Mouse (Mus musculus): ENCODE results near the gene Fxyd1.

The Fxyd1 gene

GRCm38 (mm10) chr7:31057071-31057470 lies at the start of gene Fxyd1:
Fxyd1 (minus strand) TSS chr7:31057199.
- DNase-seq: no peak

GRCm38 (mm10) chr7:31106166-31106565 lies 49.2 kb upstream of the Fxyd1 start:
- DNase-seq: no peak

GRCm38 (mm10) chr7:31105061-31105768 lies 48.2 kb upstream of the Fxyd1 start:
- peak; percentile 36 to 37 for DNase-seq

- DNase-seq: no peak
These were observed 43.8 kb upstream of the Fxyd1 start for GRCm38 (mm10) chr7:31100786-31101185.

GRCm38 (mm10) chr7:31099612-31099982 lies 42.6 kb upstream of the Fxyd1 start:
- peak in 1 of 2 experiments; percentile 24 for DNase-seq

GRCm38 (mm10) chr7:31098697-31099611 lies 42.0 kb upstream of the Fxyd1 start:
- no peak for DNase-seq

- DNase-seq: peak; percentile 88 to 90
These were observed 40.7 kb upstream of the Fxyd1 start for GRCm38 (mm10) chr7:31097583-31098248.

- no peak for DNase-seq
These were observed 40.0 kb upstream of the Fxyd1 start for GRCm38 (mm10) chr7:31096892-31097564.

GRCm38 (mm10) chr7:31094774-31095501 lies 37.9 kb upstream of the Fxyd1 start:
- DNase-seq: peak; percentile 55

GRCm38 (mm10) chr7:31089721-31090120 lies 32.7 kb upstream of the Fxyd1 start:
- peak in 1 of 2 experiments; percentile 11 for DNase-seq

- DNase-seq: no peak
These were observed 31.2 kb upstream of the Fxyd1 start for GRCm38 (mm10) chr7:31088206-31088605.

GRCm38 (mm10) chr7:31087262-31087661 lies 30.3 kb upstream of the Fxyd1 start:
- DNase-seq: no peak

GRCm38 (mm10) chr7:31086175-31086755 lies 29.3 kb upstream of the Fxyd1 start:
- no peak for DNase-seq

- DNase-seq: no peak
These were observed 28.2 kb upstream of the Fxyd1 start for GRCm38 (mm10) chr7:31085171-31085570.

- no peak for DNase-seq
These were observed 27.1 kb upstream of the Fxyd1 start for GRCm38 (mm10) chr7:31084140-31084539.

- no peak for DNase-seq
These were observed 26.0 kb upstream of the Fxyd1 start for GRCm38 (mm10) chr7:31082831-31083588.

GRCm38 (mm10) chr7:31082106-31082505 lies 25.1 kb upstream of the Fxyd1 start:
- DNase-seq: no peak

GRCm38 (mm10) chr7:31081106-31081505 lies 24.1 kb upstream of the Fxyd1 start:
- no peak for DNase-seq

GRCm38 (mm10) chr7:31080611-31081010 lies 23.6 kb upstream of the Fxyd1 start:
- no peak for DNase-seq

GRCm38 (mm10) chr7:31079670-31080069 lies 22.7 kb upstream of the Fxyd1 start:
- no peak for DNase-seq
